Comparison of ENCODE assay signal across 9 mouse cellular contexts in genomic region chr3:105114269-105114668, GRCm38 (mm10). TPM values are rescaled to one million over a fixed set of nuclear protein-coding genes. Genes with fewer than 3 reads are reported as not detected.
DNase-seq lines count a peak whose midpoint lies in the region; ATAC-seq and TF ChIP-seq lines count a peak whose summit lies in the region.
"Had no signal": no experiment of that assay in that cellular context is flagged by ENCODE, and none has a peak within 500 bp of the region (broad histone marks: within the 10 kb centered on the region; RNA-seq: fewer than 3 reads in every experiment).

No protein-coding gene starts in this region.

- no peak overlapping the region for H3K27ac ChIP-seq in embryonic facial prominence, embryonic 15.5 days (replicated peaks)
- H3K27ac ChIP-seq in liver, embryonic 14.5 days = no peak overlapping the region

- intact Hi-C loops in heart, postnatal 10 days (cut with DNase I) = no loop called here

- ATAC-seq in embryonic facial prominence, embryonic 15.5 days (ENCODE audit: insufficient number of reproducible peaks, low FRiP score, low TSS enrichment, low read depth) = peak; percentile 19; the same call in 1 of the 2 replicates
- ATAC-seq in liver, embryonic 14.5 days (ENCODE audit: insufficient read depth) = no peak

- peak; percentile 81 for TF ChIP-seq CTCF in liver, embryonic 14.5 days (IDR thresholded peaks at IDR 0.05; ENCODE audit: low read depth)

- 13% methylated on average over 2 of the region's 2 CpGs for WGBS in embryonic facial prominence, embryonic 15.5 days
- 6% methylated on average over 2 of the region's 2 CpGs for WGBS in liver, embryonic 14.5 days (ENCODE audit: insufficient replicate concordance)

- H3K4me1 ChIP-seq in embryonic facial prominence, embryonic 15.5 days = peaks cover 10% of the 10 kb centered on the region
- H3K4me1 ChIP-seq in liver, embryonic 14.5 days (replicated peaks; ENCODE audit: control insufficient read depth in 2 of 2, insufficient read depth in 2 of 2, low read length in 1 of 2) = no peaks in the 10 kb centered on the region

- H3K36me3 ChIP-seq in embryonic facial prominence, embryonic 15.5 days = no peaks in the 10 kb centered on the region
- no peaks in the 10 kb centered on the region for H3K36me3 ChIP-seq in liver, embryonic 14.5 days (replicated peaks; ENCODE audit: control insufficient read depth, insufficient read depth, low read depth)

- no peak overlapping the region for H3K9ac ChIP-seq in embryonic facial prominence, embryonic 15.5 days
- H3K9ac ChIP-seq in liver, embryonic 14.5 days (replicated peaks) = no peak overlapping the region

- H3K27me3 ChIP-seq in embryonic facial prominence, embryonic 15.5 days = peaks cover 3% of the 10 kb centered on the region; the same call in 1 of the 2 replicates
- no peaks in the 10 kb centered on the region for H3K27me3 ChIP-seq in liver, embryonic 14.5 days (ENCODE audit: control insufficient read depth, insufficient read depth, low read length)

- peak; percentile 63 to 77 for DNase-seq in CD8-positive naive resting alpha-beta T cell, adult 2 months (ENCODE audit: low read depth in 2 of 2, low spot score in 2 of 2)
- DNase-seq in adrenal gland, postnatal 36 days = peak; percentile 74 to 85
- DNase-seq in heart, postnatal 10 days = peak; percentile 80 to 83
- peak; percentile 82 to 85 for DNase-seq in kidney, postnatal 4 days
- peak; percentile 14 to 22 (median 17) for DNase-seq in liver, embryonic 14.5 days (ENCODE audit: low read depth in 3 of 3, low spot score in 3 of 3)
- DNase-seq in ovary, postnatal 14 days (ENCODE audit: low spot score) = peak; percentile 70
- DNase-seq in thymus, postnatal 10 days (ENCODE audit: low spot score in 2 of 2) = peak; percentile 75 to 88

- H3K4me3 ChIP-seq in embryonic facial prominence, embryonic 15.5 days (replicated peaks) = no peak overlapping the region
- no peak overlapping the region for H3K4me3 ChIP-seq in liver, embryonic 14.5 days (ENCODE audit: insufficient read depth in 1 of 2, low read depth in 2 of 2, low read length in 2 of 2)

- no peaks in the 10 kb centered on the region for H3K9me3 ChIP-seq in embryonic facial prominence, embryonic 15.5 days (replicated peaks)
- H3K9me3 ChIP-seq in liver, embryonic 14.5 days (ENCODE audit: control insufficient read depth, low read length) = no peaks in the 10 kb centered on the region

- H3K4me2 ChIP-seq in embryonic facial prominence, embryonic 15.5 days (replicated peaks) = no peak overlapping the region
- no peak overlapping the region for H3K4me2 ChIP-seq in liver, embryonic 14.5 days (ENCODE audit: low read depth)

- no peak for TF ChIP-seq EP300 in liver, embryonic 14.5 days (IDR thresholded peaks at IDR 0.05; ENCODE audit: low read depth)

RNA-seq across cellular contexts. Expression of gene 4930564D02Rik, which starts 47.6 kb away (rescaled TPM):
- total RNA-seq in adrenal gland, postnatal 36 days (2021) = not detected
- not detected in 2 replicates for polyA plus RNA-seq in embryonic facial prominence, embryonic 15.5 days (2015; fragmentation: Nextera tagmentation; extraction: Ambion mirVana)
- total RNA-seq in heart, postnatal 10 days (2021) = not detected
- not detected in 2 replicates for polyA plus RNA-seq in liver, embryonic 14.5 days (2012; rRNA removed)
- not detected in 2 replicates for polyA plus RNA-seq in liver, embryonic 14.5 days (2014; fragmentation: Nextera tagmentation; extraction: Ambion mirVana)
- total RNA-seq: gastrocnemius, adult 8-10 months had no signal

Comparison
In these comparisons a context has a peak if more than half of its experiments do, and no peak if none do; other contexts are left out.
1. DNase-seq: peak in every context shown above with its lines; median percentile 84 in kidney, postnatal 4 days; 82 in heart, postnatal 10 days; 82 in thymus, postnatal 10 days; 80 in adrenal gland, postnatal 36 days; 70 in CD8-positive naive resting alpha-beta T cell, adult 2 months; 70 in ovary, postnatal 14 days; 17 in liver, embryonic 14.5 days.